Mouse (Mus musculus): Measurements from ENCODE around the gene Usp18. TPM values are rescaled to one million over a fixed set of nuclear protein-coding genes. Genes with fewer than 3 reads are reported as not detected.
A peak's percentile ranks its signal among the peaks of the same experiment; 100 is the strongest.

Gene Usp18
- polyA plus RNA-seq, 2 experiments = 1.0 to 1.8 TPM

- H3K27ac ChIP-seq (replicated peaks; ENCODE audit: low read depth, low read length) = no peak overlapping the region
- no peaks in the 10 kb centered on the region for H3K9me3 ChIP-seq (ENCODE audit: control insufficient read depth, low read length)
- no peak for TF ChIP-seq POLR2A (IDR thresholded peaks at IDR 0.05; ENCODE audit: borderline replicate concordance, extremely low read depth, insufficient read depth, insufficient read length)
- no peaks in the 10 kb centered on the region for H3K4me1 ChIP-seq (ENCODE audit: control insufficient read depth, insufficient read depth, low read length)
- ATAC-seq (ENCODE audit: low FRiP score, low read depth) (no peak), DNase-seq (ENCODE audit: low spot score) (no peak)
- H3K9ac ChIP-seq (ENCODE audit: low read depth, low read length, severe bottlenecking) = no peak overlapping the region
- H3K4me2 ChIP-seq (replicated peaks; ENCODE audit: low read depth, low read length, severe bottlenecking) = no peak overlapping the region
- H3K27me3 ChIP-seq (ENCODE audit: control insufficient read depth, insufficient read depth, low read length) = no peaks in the 10 kb centered on the region
- WGBS = 80% methylated on average over 5 of the region's 5 CpGs
- H3K4me3 ChIP-seq (replicated peaks; ENCODE audit: low read length) = no peak overlapping the region
- no peaks in the 10 kb centered on the region for H3K36me3 ChIP-seq (ENCODE audit: control insufficient read depth, insufficient read depth, low read length)
Measured at GRCm38 (mm10) chr6:121251256-121251655, 5.5 kb downstream of the Usp18 start.

DNA sequence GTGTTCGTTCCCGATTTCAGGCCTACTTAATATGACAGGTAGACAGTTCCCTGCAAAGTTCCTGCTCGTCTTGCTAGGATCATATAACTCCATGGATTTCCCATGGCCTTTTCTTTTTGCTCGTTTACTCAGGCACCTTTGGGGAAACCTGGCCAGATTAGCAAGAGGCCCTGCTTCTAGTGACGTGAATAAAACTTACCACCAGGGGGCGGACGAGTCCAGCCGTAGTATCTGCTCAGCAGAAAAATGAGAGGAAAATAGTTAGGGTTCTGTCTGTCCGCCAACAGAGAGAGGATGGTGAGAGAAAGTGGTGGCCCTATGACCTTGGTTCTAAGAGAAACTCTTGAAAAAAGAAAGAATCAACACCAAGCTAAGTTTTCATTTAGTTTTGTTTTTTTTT lies 14.8 kb downstream of the Usp18 start:
- H3K27me3 ChIP-seq (ENCODE audit: control insufficient read depth, insufficient read depth, low read length) = no peaks in the 10 kb centered on the region
- H3K4me1 ChIP-seq (ENCODE audit: control insufficient read depth, insufficient read depth, low read length) = no peaks in the 10 kb centered on the region
- no peak overlapping the region for H3K4me3 ChIP-seq (replicated peaks; ENCODE audit: low read length)
- DNase-seq (ENCODE audit: low spot score) = peak; percentile 71
- H3K9me3 ChIP-seq (ENCODE audit: control insufficient read depth, low read length) = no peaks in the 10 kb centered on the region
- H3K36me3 ChIP-seq (ENCODE audit: control insufficient read depth, insufficient read depth, low read length) = no peaks in the 10 kb centered on the region
- no peak for ATAC-seq (ENCODE audit: low FRiP score, low read depth)
- no peak overlapping the region for H3K4me2 ChIP-seq (replicated peaks; ENCODE audit: low read depth, low read length, severe bottlenecking)
- no peak for TF ChIP-seq POLR2A (IDR thresholded peaks at IDR 0.05; ENCODE audit: borderline replicate concordance, extremely low read depth, insufficient read depth, insufficient read length)
- no peak overlapping the region for H3K27ac ChIP-seq (replicated peaks; ENCODE audit: low read depth, low read length)
- WGBS = 32% methylated on average over 9 of the region's 9 CpGs
- H3K9ac ChIP-seq (ENCODE audit: low read depth, low read length, severe bottlenecking) = no peak overlapping the region

- no peak for TF ChIP-seq POLR2A (IDR thresholded peaks at IDR 0.05; ENCODE audit: borderline replicate concordance, extremely low read depth, insufficient read depth, insufficient read length)
- Histone ChIP-seq H3K27ac (replicated peaks; ENCODE audit: low read depth, low read length) (no peak overlapping the region), H3K36me3 (ENCODE audit: control insufficient read depth, insufficient read depth, low read length) (no peaks in the 10 kb centered on the region), H3K9me3 (ENCODE audit: control insufficient read depth, low read length) (no peaks in the 10 kb centered on the region), H3K27me3 (ENCODE audit: control insufficient read depth, insufficient read depth, low read length) (no peaks in the 10 kb centered on the region), H3K9ac (ENCODE audit: low read depth, low read length, severe bottlenecking) (no peak overlapping the region), H3K4me2 (replicated peaks; ENCODE audit: low read depth, low read length, severe bottlenecking) (no peak overlapping the region), H3K4me1 (ENCODE audit: control insufficient read depth, insufficient read depth, low read length) (no peaks in the 10 kb centered on the region), H3K4me3 (replicated peaks; ENCODE audit: low read length) (no peak overlapping the region)
- DNase-seq (ENCODE audit: low spot score) (no peak), ATAC-seq (ENCODE audit: low FRiP score, low read depth) (no peak)
- WGBS = 75% methylated on average over 8 of the region's 8 CpGs
Measured at GRCm38 (mm10) chr6:121261233-121261632, 15.5 kb downstream of the Usp18 start.

GRCm38 (mm10) chr6:121262004-121262403 lies 16.3 kb downstream of the Usp18 start:
- Histone ChIP-seq H3K4me2 (replicated peaks; ENCODE audit: low read depth, low read length, severe bottlenecking) (no peak overlapping the region), H3K36me3 (ENCODE audit: control insufficient read depth, insufficient read depth, low read length) (no peaks in the 10 kb centered on the region), H3K9ac (ENCODE audit: low read depth, low read length, severe bottlenecking) (no peak overlapping the region), H3K4me3 (replicated peaks; ENCODE audit: low read length) (no peak overlapping the region), H3K4me1 (ENCODE audit: control insufficient read depth, insufficient read depth, low read length) (no peaks in the 10 kb centered on the region), H3K27ac (replicated peaks; ENCODE audit: low read depth, low read length) (no peak overlapping the region), H3K27me3 (ENCODE audit: control insufficient read depth, insufficient read depth, low read length) (no peaks in the 10 kb centered on the region), H3K9me3 (ENCODE audit: control insufficient read depth, low read length) (no peaks in the 10 kb centered on the region)
- 82% methylated on average over 10 of the region's 10 CpGs for WGBS
- DNase-seq (ENCODE audit: low spot score) (no peak), ATAC-seq (ENCODE audit: low FRiP score, low read depth) (no peak)
- no peak for TF ChIP-seq POLR2A (IDR thresholded peaks at IDR 0.05; ENCODE audit: borderline replicate concordance, extremely low read depth, insufficient read depth, insufficient read length)

DNA sequence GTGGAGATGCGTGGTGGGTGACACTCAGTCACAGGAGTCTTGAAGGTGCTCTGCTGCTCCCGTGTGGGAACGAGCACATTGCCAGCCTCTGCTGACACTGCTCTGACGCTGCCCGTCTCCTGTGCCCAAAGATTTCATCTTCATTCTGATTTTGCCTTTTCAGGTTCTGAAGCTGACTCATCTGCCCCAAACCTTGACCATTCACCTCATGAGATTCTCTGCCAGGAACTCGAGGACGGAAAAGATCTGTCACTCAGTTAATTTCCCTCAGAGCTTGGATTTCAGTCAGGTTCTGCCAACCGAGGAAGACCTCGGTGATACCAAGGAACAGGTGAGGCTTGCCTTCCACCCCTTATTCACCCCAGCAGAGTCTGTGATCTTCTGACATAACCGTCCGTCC lies 16.8 kb downstream of the Usp18 start:
- Histone ChIP-seq H3K9me3 (ENCODE audit: control insufficient read depth, low read length) (no peaks in the 10 kb centered on the region), H3K4me3 (replicated peaks; ENCODE audit: low read length) (no peak overlapping the region), H3K9ac (ENCODE audit: low read depth, low read length, severe bottlenecking) (no peak overlapping the region), H3K4me2 (replicated peaks; ENCODE audit: low read depth, low read length, severe bottlenecking) (no peak overlapping the region), H3K27ac (replicated peaks; ENCODE audit: low read depth, low read length) (no peak overlapping the region), H3K27me3 (ENCODE audit: control insufficient read depth, insufficient read depth, low read length) (no peaks in the 10 kb centered on the region), H3K4me1 (ENCODE audit: control insufficient read depth, insufficient read depth, low read length) (no peaks in the 10 kb centered on the region), H3K36me3 (ENCODE audit: control insufficient read depth, insufficient read depth, low read length) (no peaks in the 10 kb centered on the region)
- no peak for TF ChIP-seq POLR2A (IDR thresholded peaks at IDR 0.05; ENCODE audit: borderline replicate concordance, extremely low read depth, insufficient read depth, insufficient read length)
- ATAC-seq (ENCODE audit: low FRiP score, low read depth) (no peak), DNase-seq (ENCODE audit: low spot score) (no peak)
- WGBS = 86% methylated on average over 11 of the region's 11 CpGs

- Histone ChIP-seq H3K27ac (replicated peaks; ENCODE audit: low read depth, low read length) (no peak overlapping the region), H3K27me3 (ENCODE audit: control insufficient read depth, insufficient read depth, low read length) (no peaks in the 10 kb centered on the region), H3K9me3 (ENCODE audit: control insufficient read depth, low read length) (no peaks in the 10 kb centered on the region), H3K4me1 (ENCODE audit: control insufficient read depth, insufficient read depth, low read length) (0 out of 2 replicates have a peak, but pooled peaks cover 3% of the 10 kb centered on the region), H3K4me3 (replicated peaks; ENCODE audit: low read length) (no peak overlapping the region), H3K36me3 (ENCODE audit: control insufficient read depth, insufficient read depth, low read length) (no peaks in the 10 kb centered on the region), H3K9ac (ENCODE audit: low read depth, low read length, severe bottlenecking) (no peak overlapping the region), H3K4me2 (replicated peaks; ENCODE audit: low read depth, low read length, severe bottlenecking) (no peak overlapping the region)
- TF ChIP-seq POLR2A (IDR thresholded peaks at IDR 0.05; ENCODE audit: borderline replicate concordance, extremely low read depth, insufficient read depth, insufficient read length) = no peak
- DNase-seq (ENCODE audit: low spot score) (no peak), ATAC-seq (ENCODE audit: low FRiP score, low read depth) (no peak)
- WGBS = 84% methylated on average over 6 of the region's 6 CpGs
Measured at GRCm38 (mm10) chr6:121270156-121270555, 24.4 kb downstream of the Usp18 start.
